Mouse (Mus musculus): ENCODE results near the gene Rab33b.

- TF ChIP-seq CTCF (IDR thresholded peaks at IDR 0.05; ENCODE audit: borderline replicate concordance, insufficient read depth, low read depth, low read length) (no peak), POLR2A (IDR thresholded peaks at IDR 0.05; ENCODE audit: borderline replicate concordance, insufficient read depth, low read length) (no peak)
These were observed 1.8 kb upstream of the Rab33b start for GRCm38 (mm10) chr3:51481881-51482280.
